Mouse (Mus musculus) forebrain, postnatal 0 days (tissue): Measurements from ENCODE around the gene Emx2. TPM values are rescaled to one million over a fixed set of nuclear protein-coding genes. Genes with fewer than 3 reads are reported as not detected.

Experiments used
- ATAC-seq: fragments of 200-750 bp; cut with Nextera tagmentation; 2 replicates; pipeline ENCODE4 v1.8.0; 2017; ENCODE audit warnings: mild to moderate bottlenecking, moderate library complexity
- DNase-seq: peaks from one replicate; pipeline ENCODE4 v3.0.0-alpha.2; 2015
- H3K27ac ChIP-seq: fragments of 300-500 bp; sonication (generic); 2 replicates; pipeline ENCODE4 v1.5.1; 2014; ENCODE audit warnings: low read depth, mild to moderate bottlenecking, antibody characterized with exemption, low read length, moderate library complexity, mixed read lengths
- H3K27me3 ChIP-seq: fragments of 300-500 bp; sonication (generic); 2 replicates; pipeline ENCODE4 v1.6.1; 2014; ENCODE audit warnings: mild to moderate bottlenecking, low read length, mixed read lengths; ENCODE audit not compliant: insufficient read depth
- H3K36me3 ChIP-seq: fragments of 300-500 bp; sonication (generic); 2 replicates; pipeline ENCODE4 v1.6.1; 2014; ENCODE audit warnings: mild to moderate bottlenecking, moderate library complexity; ENCODE audit not compliant: insufficient read depth
- H3K4me1 ChIP-seq: fragments of 300-500 bp; sonication (generic); 2 replicates; pipeline ENCODE4 v1.6.1; 2014; ENCODE audit warnings: antibody characterized with exemption; ENCODE audit not compliant: insufficient read depth
- H3K4me2 ChIP-seq: fragments of 300-500 bp; sonication (generic); 2 replicates; pipeline ENCODE4 v1.6.1; 2014; ENCODE audit warnings: low read depth, mild to moderate bottlenecking, moderate library complexity
- H3K4me3 ChIP-seq: fragments of 300-500 bp; sonication (generic); 2 replicates; pipeline ENCODE4 v1.5.1; 2014; ENCODE audit warnings: low read depth, low read length, mixed read lengths
- H3K9ac ChIP-seq: fragments of 300-500 bp; sonication (generic); 2 replicates; pipeline ENCODE4 v1.6.1; 2014; ENCODE audit warnings: mild to moderate bottlenecking
- H3K9me3 ChIP-seq: fragments of 300-500 bp; sonication (generic); 2 replicates; pipeline ENCODE4 v1.6.1; 2016; ENCODE audit warnings: low read length
- CTCF ChIP-seq: sonication (generic); IDR thresholded peaks from 2 replicates; pipeline ENCODE4 v1.5.1; 2016; ENCODE audit warnings: antibody characterized with exemption, control low read depth, low read depth
- WGBS: fragments of 180-500 bp; shearing (Covaris S2); extraction: QIAGEN DNeasy Blood & Tissue Kit; methylation state at CpG from one replicate; pipeline ENCODE4 v1.1.7; 2014; 5-methylcytosine and 5-hydroxymethylcytosine counted together
- polyA plus RNA-seq: library from polyadenylated mRNA; unstranded; fragments of >200 nt; fragmentation: Nextera tagmentation; extraction: Ambion mirVana; gene quantifications from 2 replicates; pipeline ENCODE4 v1.2.1, GENCODE M21; 2015
- total RNA-seq: library from RNA; depleted of rRNA; stranded (reverse); fragments of >200 nt; gene quantifications from 2 replicates; pipeline ENCODE4 v1.2.3, GENCODE M21; 2014

Gene Emx2
- total and polyA plus RNA-seq, 2 experiments from 2014 or later, result 6.0 to 11.2 TPM

DNA sequence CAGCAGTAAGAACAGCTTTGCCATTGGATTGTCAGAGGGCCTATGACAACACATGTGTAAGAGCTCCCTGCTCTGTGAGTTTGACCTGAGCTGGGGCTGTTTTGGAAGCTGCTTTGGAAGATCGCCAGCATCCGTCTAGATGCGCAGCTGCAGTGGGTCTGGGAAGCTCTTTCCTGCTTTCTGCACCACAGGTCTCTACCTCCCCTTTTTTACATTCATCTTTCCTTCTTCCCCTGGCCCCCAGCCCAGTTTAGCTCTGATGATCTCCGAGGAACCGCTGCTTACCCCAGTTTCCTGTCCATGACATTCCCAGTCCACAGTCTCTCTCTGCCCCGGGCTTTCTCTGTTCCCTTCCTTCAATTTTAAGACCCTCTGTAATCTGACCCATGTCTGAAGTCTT is 25.9 kb upstream of the Emx2 start:
- H3K4me3 ChIP-seq, result no peak overlapping the region
- no peak for DNase-seq

DNA sequence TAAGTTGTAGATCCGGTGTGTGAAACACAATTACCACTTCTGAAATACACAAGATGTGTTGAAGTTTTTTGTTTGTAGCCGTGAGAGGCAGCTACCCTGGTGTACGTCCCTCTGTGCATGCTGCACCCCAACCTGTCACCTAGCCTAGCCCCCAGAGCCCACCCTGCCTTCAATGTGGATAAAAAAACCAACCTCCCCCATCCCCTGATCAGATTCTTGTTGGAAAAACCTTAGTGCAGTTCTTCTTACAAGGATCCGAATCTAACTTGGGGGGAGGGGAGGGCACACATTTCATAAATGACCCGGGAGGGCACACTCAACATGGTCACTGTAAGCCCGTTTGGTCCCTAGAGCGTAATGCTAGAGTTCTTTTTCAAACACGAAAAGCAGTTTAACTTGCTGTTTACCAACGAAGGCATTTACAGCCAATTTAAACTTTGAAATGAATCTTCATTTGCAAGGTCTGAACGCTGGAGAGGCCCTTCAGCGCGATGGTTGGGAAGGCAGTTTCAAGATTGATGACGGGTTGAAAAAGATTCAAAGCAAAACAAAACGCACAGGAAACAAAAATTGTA is 7.5 kb upstream of the Emx2 start:
- peaks cover 28% of the 10 kb centered on the region for H3K27me3 ChIP-seq
- H3K4me1 ChIP-seq, result no peaks in the 10 kb centered on the region
- peak overlapping the region; percentile 24 for H3K4me3 ChIP-seq
- H3K9me3 ChIP-seq, result no peaks in the 10 kb centered on the region
- no peak overlapping the region for H3K9ac ChIP-seq
- 15% methylated on average over 14 of the region's 14 CpGs for WGBS
- no peaks in the 10 kb centered on the region for H3K36me3 ChIP-seq
- H3K4me2 ChIP-seq, result peak overlapping the region; percentile 52
- H3K27ac ChIP-seq, result no peak overlapping the region
- ATAC-seq (no peak), DNase-seq (no peak)
- no peak for TF ChIP-seq CTCF

More for the DNA sequence above, 25.9 kb upstream of the Emx2 start:
- Histone ChIP-seq H3K27me3 (no peaks in the 10 kb centered on the region), H3K9ac (no peak overlapping the region), H3K4me2 (no peak overlapping the region), H3K36me3 (no peaks in the 10 kb centered on the region), H3K9me3 (no peaks in the 10 kb centered on the region), H3K4me1 (no peaks in the 10 kb centered on the region), H3K27ac (no peak overlapping the region)
- 34% methylated on average over 6 of the region's 6 CpGs for WGBS
- ATAC-seq, result no peak
- no peak for TF ChIP-seq CTCF

DNA sequence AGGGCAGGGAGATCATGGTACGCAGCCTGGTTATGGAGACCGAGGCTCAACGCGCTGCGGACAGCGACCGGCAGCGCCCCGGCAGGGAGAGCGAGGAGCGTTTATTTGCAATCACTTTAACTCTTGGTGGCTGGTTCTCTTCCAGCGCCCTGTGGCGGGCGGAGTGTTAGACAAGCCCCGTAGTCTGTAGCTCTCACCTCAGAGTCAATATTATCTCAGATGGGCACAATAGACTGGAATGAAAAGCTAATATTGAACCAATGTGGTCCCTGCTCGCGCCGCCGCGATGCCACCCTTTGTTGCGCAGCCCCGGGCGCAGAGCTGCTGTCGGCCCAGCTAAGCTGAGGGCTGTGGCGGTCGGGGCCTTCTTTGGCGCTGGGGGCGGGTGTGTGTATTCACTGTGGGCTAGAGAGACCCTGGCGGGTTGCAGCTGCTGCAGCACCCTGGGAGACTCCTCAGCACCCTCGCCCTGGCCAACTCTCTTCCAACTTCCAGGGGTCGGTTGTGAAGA is 6.7 kb upstream of the Emx2 start:
- H3K4me3 ChIP-seq, result peak overlapping the region; percentile 24
- ATAC-seq, result peak; percentile 41; the same call in 1 of the 2 replicates
- no peaks in the 10 kb centered on the region for H3K9me3 ChIP-seq
- peak; percentile 61 for DNase-seq
- H3K27me3 ChIP-seq, result peaks cover 36% of the 10 kb centered on the region
- no peak overlapping the region for H3K27ac ChIP-seq
- H3K36me3 ChIP-seq, result no peaks in the 10 kb centered on the region
- H3K4me1 ChIP-seq, result no peaks in the 10 kb centered on the region
- peak overlapping the region; percentile 52 for H3K4me2 ChIP-seq
- peak; percentile 23 for TF ChIP-seq CTCF
- WGBS, result 2% methylated on average over 31 of the region's 31 CpGs
- peak overlapping the region; percentile 11; the same call in 1 of the 2 replicates for H3K9ac ChIP-seq

DNA sequence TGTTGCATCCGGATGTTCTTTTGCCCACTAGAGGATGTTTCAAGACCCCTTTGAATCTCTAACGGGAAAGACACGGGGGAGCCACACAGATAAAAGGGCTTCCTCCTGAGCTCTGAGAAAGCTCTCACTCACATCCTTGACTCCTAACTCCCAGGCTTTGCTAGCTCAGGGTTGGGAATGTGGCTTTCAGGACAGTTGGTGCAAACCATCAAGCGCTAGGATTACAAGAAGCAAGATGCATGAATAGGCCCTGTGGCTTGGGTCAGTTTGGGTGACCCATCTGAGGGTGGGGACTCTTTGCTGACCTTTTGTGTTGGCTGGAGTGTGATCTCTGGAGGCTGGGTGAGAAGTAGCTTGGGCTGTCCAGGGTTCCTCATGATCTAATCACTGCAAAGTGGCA is 5.9 kb upstream of the Emx2 start:
- 54% methylated on average over 4 of the region's 4 CpGs for WGBS
- no peak overlapping the region for H3K4me2 ChIP-seq

DNA sequence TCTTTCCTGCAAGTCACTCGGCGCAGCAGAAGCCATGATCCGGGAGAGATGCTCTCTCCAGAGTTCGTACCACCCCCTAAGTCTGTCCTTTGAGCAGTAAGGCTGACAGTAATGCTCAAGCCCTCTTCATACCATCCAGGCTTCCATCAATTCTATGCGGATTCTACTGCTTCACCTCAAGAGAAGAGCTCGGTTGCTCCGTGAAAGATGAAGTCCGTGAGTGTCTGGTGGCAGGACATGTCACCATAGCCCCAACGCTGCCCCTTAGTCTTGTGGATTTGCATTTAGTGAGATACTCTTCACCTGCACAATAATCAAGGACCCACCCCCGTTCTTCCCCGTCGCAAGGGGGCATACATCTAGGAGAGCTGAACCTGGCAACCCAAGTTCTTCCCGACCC is 4.6 kb upstream of the Emx2 start:
- no peak overlapping the region for H3K27ac ChIP-seq
- no peak for TF ChIP-seq CTCF
- peaks cover 41% of the 10 kb centered on the region for H3K27me3 ChIP-seq
- no peaks in the 10 kb centered on the region for H3K9me3 ChIP-seq
- no peak overlapping the region for H3K4me3 ChIP-seq
- ATAC-seq, result no peak
- H3K4me2 ChIP-seq, result no peak overlapping the region
- 32% methylated on average over 13 of the region's 13 CpGs for WGBS
- no peaks in the 10 kb centered on the region for H3K36me3 ChIP-seq
- H3K9ac ChIP-seq, result no peak overlapping the region
- H3K4me1 ChIP-seq, result no peaks in the 10 kb centered on the region
- no peak for DNase-seq

More for the DNA sequence above, 5.9 kb upstream of the Emx2 start:
- ATAC-seq (no peak), DNase-seq (no peak)
- Histone ChIP-seq H3K9me3 (no peaks in the 10 kb centered on the region), H3K27ac (no peak overlapping the region), H3K36me3 (no peaks in the 10 kb centered on the region), H3K27me3 (peaks cover 41% of the 10 kb centered on the region), H3K9ac (no peak overlapping the region), H3K4me1 (no peaks in the 10 kb centered on the region), H3K4me3 (no peak overlapping the region)
- no peak for TF ChIP-seq CTCF

DNA sequence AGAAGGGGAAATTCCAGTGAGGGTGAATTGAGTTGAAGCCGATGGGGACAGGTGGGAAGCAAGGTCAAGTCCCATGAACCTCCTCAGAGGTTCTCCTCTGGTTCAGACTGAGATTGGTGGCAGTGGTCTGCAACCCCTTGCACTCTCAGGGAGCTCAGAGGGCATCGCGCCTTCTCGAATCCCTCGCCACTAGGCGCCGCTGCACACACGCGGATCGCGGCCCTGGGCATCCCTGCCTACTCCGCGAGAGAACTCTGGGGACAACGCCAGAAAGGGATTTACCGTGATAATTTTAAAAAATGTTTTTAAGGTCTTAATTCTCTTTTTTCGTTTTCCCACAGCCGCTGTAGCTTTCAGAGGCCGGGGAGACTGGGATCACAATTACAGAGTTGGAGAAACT is 4.0 kb upstream of the Emx2 start:
- no peaks in the 10 kb centered on the region for H3K4me1 ChIP-seq
- H3K9ac ChIP-seq, result no peak overlapping the region
- peak; percentile 92 for DNase-seq
- H3K4me3 ChIP-seq, result no peak overlapping the region
- peak; percentile 60 for ATAC-seq
- H3K9me3 ChIP-seq, result no peaks in the 10 kb centered on the region
- WGBS, result 4% methylated on average over 18 of the region's 18 CpGs
- peak; percentile 96 for TF ChIP-seq CTCF
- no peaks in the 10 kb centered on the region for H3K36me3 ChIP-seq
- no peak overlapping the region for H3K27ac ChIP-seq
- peaks cover 41% of the 10 kb centered on the region for H3K27me3 ChIP-seq
- H3K4me2 ChIP-seq, result no peak overlapping the region

DNA sequence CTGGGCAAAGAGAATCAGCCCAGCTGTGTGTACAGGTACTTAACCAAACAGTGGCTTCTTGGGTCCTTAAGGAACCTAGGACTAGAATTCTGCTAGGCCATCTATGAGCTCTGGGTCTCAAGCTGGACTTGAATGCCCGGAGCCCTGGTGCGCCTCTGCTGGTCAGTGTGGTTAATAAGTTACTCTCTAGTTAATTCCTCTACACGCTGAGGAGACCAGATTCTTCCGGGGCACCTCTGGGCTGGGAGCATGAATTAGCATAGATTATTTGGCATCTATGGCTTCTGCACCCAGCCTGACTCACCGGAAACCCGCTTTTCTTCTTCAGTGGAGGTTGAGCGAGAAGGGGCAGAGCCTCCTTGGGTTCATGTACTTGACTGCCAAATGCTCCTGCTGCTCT is 2.5 kb upstream of the Emx2 start:
- Histone ChIP-seq H3K27ac (no peak overlapping the region), H3K27me3 (peaks cover 37% of the 10 kb centered on the region), H3K4me1 (no peaks in the 10 kb centered on the region), H3K4me2 (no peak overlapping the region), H3K9ac (no peak overlapping the region), H3K9me3 (no peaks in the 10 kb centered on the region), H3K36me3 (no peaks in the 10 kb centered on the region), H3K4me3 (no peak overlapping the region)
- ATAC-seq (no peak), DNase-seq (no peak)
- TF ChIP-seq CTCF, result peak; percentile 9; the same call in 1 of the 2 replicates
- 28% methylated on average over 7 of the region's 7 CpGs for WGBS
